Mouse (Mus musculus) embryonic fibroblast, embryonic 13.5 days (primary cell): ENCODE data around the gene Dync2li1.

Experiments
- CTCF ChIP-seq: IDR thresholded peaks from 2 replicates; pipeline ENCODE4 v1.5.1; 2011; ENCODE audit warnings: mild to moderate bottlenecking, control low read depth, low read length, moderate library complexity, borderline replicate concordance; ENCODE audit not compliant: insufficient read depth
- POLR2A ChIP-seq: IDR thresholded peaks from 2 replicates; pipeline ENCODE4 v1.6.1; 2011; ENCODE audit warnings: low read depth, mild to moderate bottlenecking, control low read depth, low read length, moderate library complexity

- TF ChIP-seq CTCF (no peak), POLR2A (no peak)
Observed at GRCm38 (mm10) chr17:84597859-84598258, 28.4 kb upstream of the Dync2li1 start.
